Mouse (Mus musculus): Measurements from ENCODE around the gene Grm5. TPM values are rescaled to one million over a fixed set of nuclear protein-coding genes. Genes with fewer than 3 reads are reported as not detected.

Grm5 gene
- polyA plus RNA-seq (2015; fragmentation: Nextera tagmentation; extraction: Ambion mirVana) = not detected in 2 replicates

- Histone ChIP-seq H3K27me3 (peaks cover 5% of the 10 kb centered on the region; the same call in 1 of the 2 replicates), H3K27ac (replicated peaks) (no peak within 1 kb of the TSS), H3K4me1 (replicated peaks) (no peaks in the 10 kb centered on the region), H3K9me3 (replicated peaks) (no peaks in the 10 kb centered on the region), H3K9ac (no peak within 1 kb of the TSS), H3K36me3 (replicated peaks) (no peaks in the 10 kb centered on the region), H3K4me2 (no peak within 1 kb of the TSS), H3K4me3 (replicated peaks) (no peak within 1 kb of the TSS)
- no peak for ATAC-seq (ENCODE audit: insufficient read depth)
- WGBS (ENCODE audit: insufficient replicate concordance) = 20% methylated on average over 2 of the region's 2 CpGs
Observed at GRCm38 (mm10) chr7:87583868-87584267, at the start of gene Grm5. TSS of gene Grm5 (plus strand) at chr7:87584168.

GRCm38 (mm10) chr7:87539031-87539430, 44.9 kb upstream of the Grm5 start:
- Histone ChIP-seq H3K27ac (replicated peaks) (no peak overlapping the region), H3K4me1 (replicated peaks) (no peaks in the 10 kb centered on the region), H3K27me3 (no peaks in the 10 kb centered on the region), H3K9me3 (replicated peaks) (no peaks in the 10 kb centered on the region), H3K36me3 (replicated peaks) (no peaks in the 10 kb centered on the region), H3K4me3 (replicated peaks) (no peak overlapping the region), H3K4me2 (no peak overlapping the region), H3K9ac (no peak overlapping the region)
- ATAC-seq (ENCODE audit: insufficient read depth) = no peak

- no peaks in the 10 kb centered on the region for H3K9me3 ChIP-seq (replicated peaks)
- no peaks in the 10 kb centered on the region for H3K36me3 ChIP-seq (replicated peaks)
- H3K4me3 ChIP-seq (replicated peaks) = no peak overlapping the region
- H3K27ac ChIP-seq (replicated peaks) = no peak overlapping the region
- 30% methylated on average over 1 of the region's 1 CpGs for WGBS (ENCODE audit: insufficient replicate concordance)
- ATAC-seq (ENCODE audit: insufficient read depth) = no peak
- H3K9ac ChIP-seq = no peak overlapping the region
- no peaks in the 10 kb centered on the region for H3K4me1 ChIP-seq (replicated peaks)
- H3K27me3 ChIP-seq = no peaks in the 10 kb centered on the region
- H3K4me2 ChIP-seq = no peak overlapping the region
Observed at GRCm38 (mm10) chr7:87565300-87565699, 18.7 kb upstream of the Grm5 start.

- Histone ChIP-seq H3K4me3 (replicated peaks) (no peak overlapping the region), H3K27ac (replicated peaks) (no peak overlapping the region), H3K9me3 (replicated peaks) (no peaks in the 10 kb centered on the region), H3K9ac (no peak overlapping the region), H3K4me2 (no peak overlapping the region), H3K36me3 (replicated peaks) (no peaks in the 10 kb centered on the region), H3K4me1 (replicated peaks) (no peaks in the 10 kb centered on the region), H3K27me3 (no peaks in the 10 kb centered on the region)
- no peak for ATAC-seq (ENCODE audit: insufficient read depth)
Observed at GRCm38 (mm10) chr7:87566476-87566875, 17.5 kb upstream of the Grm5 start.

GRCm38 (mm10) chr7:87584281-87584701, 323 bp downstream of the Grm5 start:
- 3% methylated on average over 28 of the region's 28 CpGs for WGBS (ENCODE audit: insufficient replicate concordance)
- no peak overlapping the region for H3K4me3 ChIP-seq (replicated peaks)
- H3K36me3 ChIP-seq (replicated peaks) = no peaks in the 10 kb centered on the region
- no peaks in the 10 kb centered on the region for H3K9me3 ChIP-seq (replicated peaks)
- H3K4me2 ChIP-seq = no peak overlapping the region
- no peak overlapping the region for H3K9ac ChIP-seq
- no peaks in the 10 kb centered on the region for H3K4me1 ChIP-seq (replicated peaks)
- peaks cover 5% of the 10 kb centered on the region; the same call in 1 of the 2 replicates for H3K27me3 ChIP-seq
- H3K27ac ChIP-seq (replicated peaks) = no peak overlapping the region
- no peak for ATAC-seq (ENCODE audit: insufficient read depth)

- no peaks in the 10 kb centered on the region for H3K9me3 ChIP-seq (replicated peaks)
- H3K36me3 ChIP-seq (replicated peaks) = no peaks in the 10 kb centered on the region
- H3K4me3 ChIP-seq (replicated peaks) = no peak overlapping the region
- no peaks in the 10 kb centered on the region for H3K4me1 ChIP-seq (replicated peaks)
- H3K4me2 ChIP-seq = no peak overlapping the region
- no peak overlapping the region for H3K9ac ChIP-seq
- no peak overlapping the region for H3K27ac ChIP-seq (replicated peaks)
- 12% methylated on average over 10 of the region's 10 CpGs for WGBS (ENCODE audit: insufficient replicate concordance)
- peaks cover 5% of the 10 kb centered on the region; the same call in 1 of the 2 replicates for H3K27me3 ChIP-seq
- no peak for ATAC-seq (ENCODE audit: insufficient read depth)
Observed at GRCm38 (mm10) chr7:87586271-87586937, 2.4 kb downstream of the Grm5 start.

- no peak overlapping the region for H3K4me3 ChIP-seq (replicated peaks)
- no peak for ATAC-seq (ENCODE audit: insufficient read depth)
- H3K4me2 ChIP-seq = no peak overlapping the region
- H3K27me3 ChIP-seq = peaks cover 5% of the 10 kb centered on the region; the same call in 1 of the 2 replicates
- H3K9me3 ChIP-seq (replicated peaks) = no peaks in the 10 kb centered on the region
- H3K36me3 ChIP-seq (replicated peaks) = no peaks in the 10 kb centered on the region
- H3K4me1 ChIP-seq (replicated peaks) = no peaks in the 10 kb centered on the region
- 18% methylated on average over 1 of the region's 1 CpGs for WGBS (ENCODE audit: insufficient replicate concordance)
- no peak overlapping the region for H3K27ac ChIP-seq (replicated peaks)
- H3K9ac ChIP-seq = no peak overlapping the region
Observed at GRCm38 (mm10) chr7:87587976-87588375, 4.0 kb downstream of the Grm5 start.

GRCm38 (mm10) chr7:87626251-87626650, 42.3 kb downstream of the Grm5 start:
- H3K27ac ChIP-seq (replicated peaks) = no peak overlapping the region
- H3K4me3 ChIP-seq (replicated peaks) = no peak overlapping the region
- no peak overlapping the region for H3K9ac ChIP-seq
- H3K4me1 ChIP-seq (replicated peaks) = no peaks in the 10 kb centered on the region
- no peak overlapping the region for H3K4me2 ChIP-seq
- no peaks in the 10 kb centered on the region for H3K27me3 ChIP-seq
- ATAC-seq (ENCODE audit: insufficient read depth) = no peak
- WGBS (ENCODE audit: insufficient replicate concordance) = 46% methylated on average over 2 of the region's 2 CpGs
- no peaks in the 10 kb centered on the region for H3K9me3 ChIP-seq (replicated peaks)
- H3K36me3 ChIP-seq (replicated peaks) = no peaks in the 10 kb centered on the region

GRCm38 (mm10) chr7:87635530-87635929, 51.6 kb downstream of the Grm5 start:
- H3K4me2 ChIP-seq = no peak overlapping the region
- no peaks in the 10 kb centered on the region for H3K27me3 ChIP-seq
- H3K9me3 ChIP-seq (replicated peaks) = no peaks in the 10 kb centered on the region
- H3K4me1 ChIP-seq (replicated peaks) = no peaks in the 10 kb centered on the region
- no peaks in the 10 kb centered on the region for H3K36me3 ChIP-seq (replicated peaks)
- H3K9ac ChIP-seq = no peak overlapping the region
- H3K27ac ChIP-seq (replicated peaks) = no peak overlapping the region
- WGBS (ENCODE audit: insufficient replicate concordance) = 38% methylated on average over 1 of the region's 1 CpGs
- ATAC-seq (ENCODE audit: insufficient read depth) = no peak
- H3K4me3 ChIP-seq (replicated peaks) = no peak overlapping the region

- Histone ChIP-seq H3K4me1 (replicated peaks) (no peaks in the 10 kb centered on the region), H3K36me3 (replicated peaks) (no peaks in the 10 kb centered on the region), H3K27ac (replicated peaks) (no peak overlapping the region), H3K9ac (no peak overlapping the region), H3K4me3 (replicated peaks) (no peak overlapping the region), H3K27me3 (no peaks in the 10 kb centered on the region), H3K4me2 (no peak overlapping the region), H3K9me3 (replicated peaks) (no peaks in the 10 kb centered on the region)
- no peak for ATAC-seq (ENCODE audit: insufficient read depth)
- WGBS (ENCODE audit: insufficient replicate concordance) = 75% methylated on average over 3 of the region's 3 CpGs
Observed at GRCm38 (mm10) chr7:87650610-87651009, 66.6 kb downstream of the Grm5 start.

GRCm38 (mm10) chr7:87661794-87662193, 77.8 kb downstream of the Grm5 start:
- H3K27ac ChIP-seq (replicated peaks) = no peak overlapping the region
- H3K27me3 ChIP-seq = no peaks in the 10 kb centered on the region
- no peak overlapping the region for H3K4me3 ChIP-seq (replicated peaks)
- WGBS (ENCODE audit: insufficient replicate concordance) = 47% methylated on average over 3 of the region's 3 CpGs
- ATAC-seq (ENCODE audit: insufficient read depth) = no peak
- H3K36me3 ChIP-seq (replicated peaks) = no peaks in the 10 kb centered on the region
- no peaks in the 10 kb centered on the region for H3K4me1 ChIP-seq (replicated peaks)
- H3K4me2 ChIP-seq = no peak overlapping the region
- no peak overlapping the region for H3K9ac ChIP-seq
- no peaks in the 10 kb centered on the region for H3K9me3 ChIP-seq (replicated peaks)

GRCm38 (mm10) chr7:87664041-87664440, 80.1 kb downstream of the Grm5 start:
- no peak overlapping the region for H3K27ac ChIP-seq (replicated peaks)
- no peaks in the 10 kb centered on the region for H3K9me3 ChIP-seq (replicated peaks)
- H3K27me3 ChIP-seq = no peaks in the 10 kb centered on the region
- H3K36me3 ChIP-seq (replicated peaks) = no peaks in the 10 kb centered on the region
- H3K9ac ChIP-seq = no peak overlapping the region
- no peak for ATAC-seq (ENCODE audit: insufficient read depth)
- no peak overlapping the region for H3K4me2 ChIP-seq
- H3K4me1 ChIP-seq (replicated peaks) = no peaks in the 10 kb centered on the region
- 65% methylated on average over 2 of the region's 2 CpGs for WGBS (ENCODE audit: insufficient replicate concordance)
- no peak overlapping the region for H3K4me3 ChIP-seq (replicated peaks)

Data from liver, embryonic 15.5 days (tissue).